Mouse (Mus musculus) testis, adult 2 months (tissue): ENCODE data around the gene Trim67.

Experiments used
- CTCF ChIP-seq: fragments of 200-500 bp; IDR thresholded peaks from 2 replicates; pipeline ENCODE4 v1.5.1; 2012; ENCODE audit warnings: low read depth, mild to moderate bottlenecking, inconsistent platforms, low read length, moderate library complexity; ENCODE audit not compliant: control insufficient read depth, insufficient read depth, insufficient replicate concordance
- POLR2A ChIP-seq: fragments of 200-500 bp; IDR thresholded peaks from 2 replicates; pipeline ENCODE4 v1.6.1; 2012; ENCODE audit warnings: low read depth, mild to moderate bottlenecking, inconsistent platforms, low read length, moderate library complexity; ENCODE audit not compliant: control insufficient read depth

DNA sequence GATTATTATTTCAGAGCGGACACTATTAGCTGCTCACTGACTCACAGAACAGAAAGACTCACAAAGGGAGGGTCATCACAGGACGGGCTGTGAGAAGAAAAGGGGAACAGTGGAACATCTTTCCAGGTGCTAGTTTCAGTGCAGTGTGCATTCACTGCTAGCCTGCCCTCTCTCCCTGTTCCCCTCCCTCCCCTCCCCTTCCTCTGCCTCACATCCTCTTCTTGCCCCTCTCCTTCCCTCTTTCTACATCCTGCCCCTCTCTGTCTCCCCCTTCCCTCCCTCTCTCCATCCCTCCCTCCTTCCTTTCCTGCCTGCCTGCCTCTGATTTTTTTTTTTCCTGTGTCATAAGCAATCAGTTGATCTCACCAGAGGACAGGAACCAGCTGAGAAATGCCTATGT, 16.5 kb downstream of the Trim67 start:
- no peak for TF ChIP-seq CTCF
- no peak for TF ChIP-seq POLR2A
